15 mouse cellular contexts compared by ENCODE assay signal in genomic region chr8:11914131-11914530, GRCm38 (mm10).
DNase-seq lines count a peak whose midpoint lies in the region; ATAC-seq lines count a peak whose summit lies in the region.
"Had no signal": no experiment of that assay in that cellular context is flagged by ENCODE, and none has a peak within 500 bp of the region (broad histone marks: within the 10 kb centered on the region; RNA-seq: fewer than 3 reads in every experiment).

No protein-coding gene starts in this region.

- peak overlapping the region; percentile 47 for H3K4me2 ChIP-seq in forebrain, embryonic 16.5 days (ENCODE audit: low read length)
- H3K4me2 ChIP-seq in midbrain, embryonic 14.5 days (ENCODE audit: low read length), result peak overlapping the region; percentile 46

- WGBS in embryonic facial prominence, embryonic 10.5 days, result 46% methylated on average over 7 of the region's 7 CpGs
- WGBS in forebrain, embryonic 16.5 days, result 11% methylated on average over 7 of the region's 7 CpGs
- 18% methylated on average over 7 of the region's 7 CpGs for WGBS in midbrain, embryonic 14.5 days

- H3K9ac ChIP-seq in forebrain, embryonic 16.5 days (replicated peaks; ENCODE audit: low read depth, low read length), result 0 out of 2 replicates have a peak overlapping the region, but pooled peaks have one; percentile 18
- H3K9ac ChIP-seq in midbrain, embryonic 14.5 days (replicated peaks; ENCODE audit: low read length), result no peak overlapping the region
- H3K9ac ChIP-seq: kidney, embryonic 15.5 days; lung, embryonic 15.5 days had no signal

- no peak for ATAC-seq in forebrain, embryonic 16.5 days
- ATAC-seq in midbrain, embryonic 14.5 days (ENCODE audit: low FRiP score, low TSS enrichment), result no peak
- ATAC-seq: Patski had no signal

- no peak overlapping the region for H3K27ac ChIP-seq in embryonic facial prominence, embryonic 10.5 days (replicated peaks)
- H3K27ac ChIP-seq in forebrain, embryonic 16.5 days (ENCODE audit: low read length), result 0 out of 2 replicates have a peak overlapping the region, but pooled peaks have one; percentile 21
- no peak overlapping the region for H3K27ac ChIP-seq in midbrain, embryonic 14.5 days (replicated peaks; ENCODE audit: low read depth, low read length)

- peaks cover 18% of the 10 kb centered on the region for H3K27me3 ChIP-seq in embryonic facial prominence, embryonic 10.5 days (replicated peaks; ENCODE audit: low read depth, poor library complexity, severe bottlenecking)
- no peaks in the 10 kb centered on the region for H3K27me3 ChIP-seq in forebrain, embryonic 16.5 days (replicated peaks; ENCODE audit: control insufficient read depth, insufficient read depth, low read length)
- H3K27me3 ChIP-seq in midbrain, embryonic 14.5 days (ENCODE audit: control insufficient read depth, insufficient read depth, low read length), result no peaks in the 10 kb centered on the region; the same call in 1 of the 2 replicates
- H3K27me3 ChIP-seq: lung, embryonic 15.5 days had no signal

- intact Hi-C loops in heart, postnatal 36 days (cut with DNase I), result no loop called here

- peak; percentile 83 for DNase-seq in heart, adult 11 months
- DNase-seq in heart, postnatal 36 days, result no peak
- DNase-seq in embryonic facial prominence, embryonic 10.5 days (ENCODE audit: low spot score), result no peak
- DNase-seq in midbrain, embryonic 14.5 days, result no peak
- DNase-seq in cerebellum, postnatal 10 days, result no peak
- DNase-seq in embryo, embryonic 10.5 days (ENCODE audit: low spot score), result no peak
- DNase-seq in lung, postnatal 36 days, result no peak
- DNase-seq: cerebellum, adult 8-10 months; heart, postnatal 4 days; right cerebral cortex, postnatal 25 days; thymus, postnatal 25 days had no signal

- no peaks in the 10 kb centered on the region for H3K9me3 ChIP-seq in embryonic facial prominence, embryonic 10.5 days
- no peaks in the 10 kb centered on the region for H3K9me3 ChIP-seq in forebrain, embryonic 16.5 days (ENCODE audit: control insufficient read depth, low read length)
- H3K9me3 ChIP-seq in midbrain, embryonic 14.5 days (ENCODE audit: control insufficient read depth, low read length), result no peaks in the 10 kb centered on the region
- H3K9me3 ChIP-seq: kidney, embryonic 15.5 days; lung, embryonic 15.5 days had no signal

- 0 out of 2 replicates have a peak overlapping the region, but pooled peaks have one; percentile 25 for H3K4me3 ChIP-seq in embryonic facial prominence, embryonic 10.5 days
- peak overlapping the region; percentile 34 for H3K4me3 ChIP-seq in forebrain, embryonic 16.5 days (replicated peaks; ENCODE audit: low read length)
- H3K4me3 ChIP-seq in midbrain, embryonic 14.5 days (replicated peaks; ENCODE audit: low read depth, low read length), result peak overlapping the region; percentile 17; the same call in 1 of the 2 replicates
- H3K4me3 ChIP-seq: kidney, embryonic 15.5 days had no signal

- peaks cover 38% of the 10 kb centered on the region for H3K4me1 ChIP-seq in embryonic facial prominence, embryonic 10.5 days
- H3K4me1 ChIP-seq in forebrain, embryonic 16.5 days (replicated peaks; ENCODE audit: control insufficient read depth, insufficient read depth, low read length), result peaks cover 35% of the 10 kb centered on the region
- H3K4me1 ChIP-seq in midbrain, embryonic 14.5 days (ENCODE audit: control insufficient read depth, insufficient read depth, low read length), result peaks cover 39% of the 10 kb centered on the region

- no peaks in the 10 kb centered on the region for H3K36me3 ChIP-seq in embryonic facial prominence, embryonic 10.5 days (replicated peaks)
- no peaks in the 10 kb centered on the region for H3K36me3 ChIP-seq in forebrain, embryonic 16.5 days (ENCODE audit: control insufficient read depth, insufficient read depth)
- H3K36me3 ChIP-seq in midbrain, embryonic 14.5 days (ENCODE audit: control insufficient read depth, insufficient read depth, low read length), result no peaks in the 10 kb centered on the region
- H3K36me3 ChIP-seq: kidney, embryonic 15.5 days; lung, embryonic 15.5 days had no signal
